Mouse (Mus musculus) B cell, adult 62 days (primary cell): ENCODE measurements around the gene Sh2d1b1. TPM values are rescaled to one million over a fixed set of nuclear protein-coding genes. Genes with fewer than 3 reads are reported as not detected.

ENCODE experiments used
- total RNA-seq: library from RNA; stranded (reverse); gene quantifications from 4 replicates; pipeline ENCODE4 v1.2.4, GENCODE M21; 2023

The Sh2d1b1 gene
- 0.52 to 0.89 TPM (median 0.83 TPM) in 4 replicates for total RNA-seq

DNA sequence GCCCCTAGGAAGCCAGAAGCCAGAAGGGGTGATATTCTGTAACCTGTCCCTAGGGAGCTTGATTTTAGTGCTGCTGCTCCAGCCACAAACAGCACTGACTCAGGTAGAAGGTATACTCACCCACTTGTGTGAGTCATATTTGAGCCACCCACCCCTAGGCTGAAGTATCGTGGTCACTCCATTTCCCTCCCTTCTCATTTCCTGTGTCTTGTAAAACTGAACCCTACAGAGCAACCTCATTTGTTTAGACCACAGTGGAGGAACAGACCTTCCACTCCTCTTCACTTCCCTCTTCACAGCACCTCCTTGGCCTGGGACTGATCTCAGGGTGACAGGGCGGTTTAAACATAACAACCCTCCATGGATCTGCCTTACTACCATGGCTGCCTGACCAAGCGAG lies at the start of gene Sh2d1b1:
Sh2d1b1 (plus strand) TSS at position 305 of the 400 bp plus-strand sequence.

DNA sequence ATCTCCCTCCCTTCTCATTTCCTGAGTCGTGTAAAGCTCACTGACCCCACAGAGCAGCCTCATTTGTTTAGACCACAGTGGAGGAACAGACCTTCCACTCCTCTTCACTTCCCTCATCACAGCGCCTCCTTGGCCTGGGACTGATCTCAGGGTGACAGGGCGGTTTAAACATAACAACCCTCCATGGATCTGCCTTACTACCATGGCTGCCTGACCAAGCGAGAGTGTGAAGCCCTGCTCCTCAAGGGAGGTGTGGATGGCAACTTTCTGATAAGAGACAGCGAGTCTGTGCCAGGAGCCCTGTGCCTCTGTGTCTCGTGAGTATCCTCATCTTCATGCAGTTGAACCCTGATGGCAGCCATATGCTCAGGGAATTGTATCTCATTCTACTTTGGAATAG lies 44.4 kb upstream of the Sh2d1b1 start, which contains the start of gene Sh2d1b2:
Sh2d1b2 (plus strand) TSS at position 62 of the 400 bp plus-strand sequence.

DNA sequence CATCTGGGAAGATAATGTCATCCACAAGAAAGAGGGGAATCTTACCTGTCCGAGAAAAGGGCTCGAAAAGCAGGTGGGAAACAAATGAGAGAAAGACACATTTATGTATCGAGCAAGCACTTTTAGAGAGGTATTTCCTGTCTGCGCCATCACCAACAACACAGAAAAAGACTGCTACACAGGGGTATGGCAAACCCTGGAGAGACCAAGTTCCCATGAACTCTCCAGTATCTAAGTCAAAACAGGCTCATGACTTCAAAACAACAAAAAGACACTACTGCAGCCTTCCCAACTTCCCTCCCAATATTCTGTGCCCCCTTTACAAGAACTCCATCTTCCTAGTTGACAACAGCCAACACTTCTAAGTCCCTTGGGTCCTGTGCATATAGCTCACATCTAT lies 29.1 kb downstream of the Sh2d1b1 start, which contains the start of gene Gm7694:
Gm7694 (minus strand) TSS at position 101 of the 400 bp plus-strand sequence.

DNA sequence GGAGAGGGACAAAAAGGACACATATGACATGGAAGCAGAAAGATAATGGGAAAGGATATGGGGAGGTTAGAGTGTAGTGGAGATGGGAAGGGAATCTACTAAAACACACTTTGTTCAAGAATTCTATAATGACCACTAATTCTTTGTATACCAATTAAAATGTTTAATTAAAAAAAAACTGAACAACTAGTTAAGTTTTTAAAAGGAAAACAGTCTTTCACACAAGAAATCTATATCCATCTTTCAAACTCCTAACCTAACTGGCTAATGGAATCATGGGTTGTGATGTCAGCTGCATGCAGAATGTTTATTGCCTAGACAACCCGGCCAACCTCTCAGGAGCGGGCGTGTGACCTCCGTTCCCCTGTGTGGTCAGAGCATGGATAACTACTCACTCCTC lies 31.4 kb downstream of the Sh2d1b1 start, which contains the start of gene Spata46:
Spata46 (plus strand) TSS at position 301 of the 400 bp plus-strand sequence.

Other genes starting within 250 kb of the Sh2d1b1 start
- gene Ddr2, start 166.6 kb upstream of the Sh2d1b1 start, total RNA-seq: 0.19 TPM in 1 of 4 replicates, not detected in the others
- gene Uap1, start 102.4 kb upstream of the Sh2d1b1 start, total RNA-seq: 66.1 to 84.7 TPM (median 75.8 TPM) in 4 replicates
- gene Uhmk1, start 61.9 kb upstream of the Sh2d1b1 start, total RNA-seq: 64.0 to 66.4 TPM (median 65.2 TPM) in 4 replicates
- not detected in 4 replicates for gene Sh2d1b2, start 44.6 kb upstream of the Sh2d1b1 start, total RNA-seq
- gene Gm7694, start 29.0 kb downstream of the Sh2d1b1 start, total RNA-seq: 0.13 to 0.14 TPM in 2 of 4 replicates, not detected in the others
- gene Spata46, start 31.5 kb downstream of the Sh2d1b1 start, total RNA-seq: not detected in 4 replicates